Mouse (Mus musculus): ENCODE data around the gene Slc2a12.

Slc2a12 gene

GRCm38 (mm10) chr10:22644853-22645491 is at the start of gene Slc2a12:
TSS of gene Slc2a12 (plus strand) at chr10:22645011.
- DNase-seq = peak; percentile 83

- DNase-seq = no peak
Observed at GRCm38 (mm10) chr10:22598908-22599480, 45.8 kb upstream of the Slc2a12 start.

GRCm38 (mm10) chr10:22601046-22601445 is 43.8 kb upstream of the Slc2a12 start:
- DNase-seq = no peak

- DNase-seq = no peak
Observed at GRCm38 (mm10) chr10:22604801-22605200, 40.0 kb upstream of the Slc2a12 start.

- DNase-seq = no peak
Observed at GRCm38 (mm10) chr10:22608273-22608672, 36.5 kb upstream of the Slc2a12 start.

GRCm38 (mm10) chr10:22608799-22609357 is 35.9 kb upstream of the Slc2a12 start:
- no peak for DNase-seq

- DNase-seq = no peak
Observed at GRCm38 (mm10) chr10:22613301-22613700, 31.5 kb upstream of the Slc2a12 start.

GRCm38 (mm10) chr10:22614554-22614953 is 30.3 kb upstream of the Slc2a12 start:
- DNase-seq = no peak

GRCm38 (mm10) chr10:22615309-22615708 is 29.5 kb upstream of the Slc2a12 start:
- no peak for DNase-seq

GRCm38 (mm10) chr10:22618842-22619241 is 26.0 kb upstream of the Slc2a12 start:
- peak; percentile 17 for DNase-seq

- DNase-seq = no peak
Observed at GRCm38 (mm10) chr10:22628832-22629231, 16.0 kb upstream of the Slc2a12 start.

- no peak for DNase-seq
Observed at GRCm38 (mm10) chr10:22631103-22631502, 13.7 kb upstream of the Slc2a12 start.

GRCm38 (mm10) chr10:22631528-22631927 is 13.3 kb upstream of the Slc2a12 start:
- DNase-seq = no peak

- DNase-seq = no peak
Observed at GRCm38 (mm10) chr10:22631956-22632355, 12.9 kb upstream of the Slc2a12 start.

GRCm38 (mm10) chr10:22633406-22634306 is 11.2 kb upstream of the Slc2a12 start:
- DNase-seq = no peak

GRCm38 (mm10) chr10:22637241-22637640 is 7.6 kb upstream of the Slc2a12 start:
- DNase-seq = no peak

- DNase-seq = no peak
Observed at GRCm38 (mm10) chr10:22644171-22644570, 640 bp upstream of the Slc2a12 start.

GRCm38 (mm10) chr10:22648702-22649101 is 3.9 kb downstream of the Slc2a12 start:
- DNase-seq = peak; percentile 78

- no peak for DNase-seq
Observed at GRCm38 (mm10) chr10:22653820-22654219, 9.0 kb downstream of the Slc2a12 start.

- DNase-seq = peak; percentile 47
Observed at GRCm38 (mm10) chr10:22658534-22659385, 13.9 kb downstream of the Slc2a12 start.

- DNase-seq = no peak
Observed at GRCm38 (mm10) chr10:22659386-22659725, 14.5 kb downstream of the Slc2a12 start.

GRCm38 (mm10) chr10:22660286-22661000 is 15.6 kb downstream of the Slc2a12 start:
- no peak for DNase-seq
